Mouse (Mus musculus) intestine, postnatal 0 days (tissue): Measurements from ENCODE around the gene Hibch. TPM values are rescaled to one million over a fixed set of nuclear protein-coding genes. Genes with fewer than 3 reads are reported as not detected.

Source experiments
- ATAC-seq: fragments of 200-750 bp; cut with Nextera tagmentation; 2 replicates; pipeline ENCODE4 v1.8.0; 2017; ENCODE audit warnings: mild to moderate bottlenecking, moderate TSS enrichment, moderate library complexity
- H3K27ac ChIP-seq: fragments of 300-500 bp; sonication (generic); 2 replicates; pipeline ENCODE4 v1.5.1; 2014; ENCODE audit warnings: mild to moderate bottlenecking, low read depth, low read length, moderate library complexity
- H3K27me3 ChIP-seq: fragments of 300-500 bp; sonication (generic); replicated peaks from 2 replicates; pipeline ENCODE4 v1.6.1; 2014; ENCODE audit warnings: low read length, mixed read lengths; ENCODE audit not compliant: control insufficient read depth, insufficient read depth
- H3K36me3 ChIP-seq: fragments of 300-500 bp; sonication (generic); 2 replicates; pipeline ENCODE4 v1.6.1; 2014; ENCODE audit warnings: mild to moderate bottlenecking, moderate library complexity; ENCODE audit not compliant: control insufficient read depth, insufficient read depth
- H3K4me1 ChIP-seq: fragments of 300-500 bp; sonication (generic); replicated peaks from 2 replicates; pipeline ENCODE4 v1.6.1; 2014; ENCODE audit warnings: antibody characterized with exemption, low read length, mixed read lengths; ENCODE audit not compliant: control insufficient read depth, insufficient read depth
- H3K4me2 ChIP-seq: fragments of 300-500 bp; sonication (generic); replicated peaks from 2 replicates; pipeline ENCODE4 v1.6.1; 2014; ENCODE audit warnings: low read depth, mild to moderate bottlenecking, moderate library complexity
- H3K4me3 ChIP-seq: fragments of 300-500 bp; sonication (generic); 2 replicates; pipeline ENCODE4 v1.5.1; 2014; ENCODE audit warnings: low read depth, low read length
- H3K9ac ChIP-seq: fragments of 300-500 bp; sonication (generic); 2 replicates; pipeline ENCODE4 v1.6.1; 2014; ENCODE audit warnings: mild to moderate bottlenecking, low read depth, low read length
- H3K9me3 ChIP-seq: fragments of 300-500 bp; sonication (generic); 2 replicates; pipeline ENCODE4 v1.6.1; 2016; ENCODE audit warnings: mixed run types; ENCODE audit not compliant: control insufficient read depth
- CTCF ChIP-seq: sonication (generic); IDR thresholded peaks from 2 replicates; pipeline ENCODE4 v1.5.1; 2016; ENCODE audit warnings: low read depth, mild to moderate bottlenecking, control low read depth, antibody characterized with exemption, moderate library complexity
- WGBS: fragments of 180-500 bp; shearing (Covaris S2); extraction: QIAGEN DNeasy Blood & Tissue Kit; methylation state at CpG from one replicate; pipeline ENCODE4 v1.1.7; 2014; 5-methylcytosine and 5-hydroxymethylcytosine counted together
- polyA plus RNA-seq: library from polyadenylated mRNA; unstranded; fragments of >200 nt; fragmentation: Nextera tagmentation; extraction: Ambion mirVana; gene quantifications from 2 replicates; pipeline ENCODE4 v1.2.1, GENCODE M21; 2015

Gene Hibch
- polyA plus RNA-seq, 1 experiment from 2014 or later = 13.6 TPM

GRCm38 (mm10) chr1:52934494-52934893 is 89.8 kb downstream of the Hibch start:
- WGBS = 74% methylated on average over 5 of the region's 5 CpGs
- no peak for TF ChIP-seq CTCF
- no peak for ATAC-seq

GRCm38 (mm10) chr1:52939021-52939420 is 94.3 kb downstream of the Hibch start:
- no peaks in the 10 kb centered on the region for H3K36me3 ChIP-seq
- TF ChIP-seq CTCF = no peak
- 97% methylated on average over 1 of the region's 1 CpGs for WGBS
- H3K9ac ChIP-seq = no peak overlapping the region
- no peak overlapping the region for H3K4me2 ChIP-seq
- no peak overlapping the region for H3K27ac ChIP-seq
- no peaks in the 10 kb centered on the region for H3K27me3 ChIP-seq
- H3K9me3 ChIP-seq = no peaks in the 10 kb centered on the region
- H3K4me3 ChIP-seq = no peak overlapping the region
- ATAC-seq = no peak
- H3K4me1 ChIP-seq = no peaks in the 10 kb centered on the region

More at GRCm38 (mm10) chr1:52934494-52934893, 89.8 kb downstream of the Hibch start:
- H3K4me3 ChIP-seq = no peak overlapping the region
- H3K9me3 ChIP-seq = no peaks in the 10 kb centered on the region
- no peak overlapping the region for H3K4me2 ChIP-seq
- no peaks in the 10 kb centered on the region for H3K4me1 ChIP-seq
- H3K36me3 ChIP-seq = no peaks in the 10 kb centered on the region
- no peak overlapping the region for H3K27ac ChIP-seq
- H3K27me3 ChIP-seq = no peaks in the 10 kb centered on the region
- no peak overlapping the region for H3K9ac ChIP-seq

GRCm38 (mm10) chr1:52947895-52948294 is 103.2 kb downstream of the Hibch start:
- H3K4me3 ChIP-seq = no peak overlapping the region
- WGBS = 89% methylated on average over 5 of the region's 5 CpGs

GRCm38 (mm10) chr1:52951146-52951868 is 106.6 kb downstream of the Hibch start:
- Histone ChIP-seq H3K4me2 (peak overlapping the region; percentile 99), H3K4me1 (peaks cover 12% of the 10 kb centered on the region; the same call in 1 of the 2 replicates), H3K9me3 (no peaks in the 10 kb centered on the region), H3K4me3 (peak overlapping the region; percentile 68), H3K27me3 (no peaks in the 10 kb centered on the region), H3K9ac (no peak overlapping the region), H3K27ac (0 out of 2 replicates have a peak overlapping the region, but pooled peaks have one; percentile 21), H3K36me3 (no peaks in the 10 kb centered on the region)
- TF ChIP-seq CTCF = no peak
- WGBS = 13% methylated on average over 5 of the region's 5 CpGs
- peak; percentile 41; the same call in 1 of the 2 replicates for ATAC-seq

More at GRCm38 (mm10) chr1:52947895-52948294, 103.2 kb downstream of the Hibch start:
- H3K9ac ChIP-seq = no peak overlapping the region
- H3K36me3 ChIP-seq = no peaks in the 10 kb centered on the region
- 0 out of 2 replicates have a peak, but pooled peaks cover 3% of the 10 kb centered on the region for H3K4me1 ChIP-seq
- TF ChIP-seq CTCF = no peak
- no peaks in the 10 kb centered on the region for H3K9me3 ChIP-seq
- no peaks in the 10 kb centered on the region for H3K27me3 ChIP-seq
- H3K27ac ChIP-seq = no peak overlapping the region
- ATAC-seq = no peak
- H3K4me2 ChIP-seq = no peak overlapping the region

GRCm38 (mm10) chr1:52952143-52952542 is 107.4 kb downstream of the Hibch start:
- Histone ChIP-seq H3K4me3 (peak overlapping the region; percentile 68), H3K36me3 (no peaks in the 10 kb centered on the region), H3K4me2 (peak overlapping the region; percentile 99), H3K4me1 (peaks cover 12% of the 10 kb centered on the region; the same call in 1 of the 2 replicates), H3K27me3 (no peaks in the 10 kb centered on the region), H3K9me3 (no peaks in the 10 kb centered on the region), H3K9ac (peak overlapping the region; percentile 80), H3K27ac (peak overlapping the region; percentile 83; the same call in 1 of the 2 replicates)
- 0 out of 2 replicates have a peak, but pooled peaks have one; percentile 3 for TF ChIP-seq CTCF
- under 1% methylated on average over 5 of the region's 5 CpGs for WGBS
- no peak for ATAC-seq

- peak; percentile 94 for ATAC-seq
- no peak for TF ChIP-seq CTCF
- H3K4me1 ChIP-seq = peaks cover 12% of the 10 kb centered on the region; the same call in 1 of the 2 replicates
- no peaks in the 10 kb centered on the region for H3K36me3 ChIP-seq
- peak overlapping the region; percentile 80 for H3K9ac ChIP-seq
- no peaks in the 10 kb centered on the region for H3K27me3 ChIP-seq
- H3K4me2 ChIP-seq = peak overlapping the region; percentile 99
- WGBS = under 1% methylated on average over 47 of the region's 47 CpGs
- no peaks in the 10 kb centered on the region for H3K9me3 ChIP-seq
- peak overlapping the region; percentile 83 for H3K27ac ChIP-seq
- H3K4me3 ChIP-seq = peak overlapping the region; percentile 68
Measured at GRCm38 (mm10) chr1:52952551-52953397, 108.0 kb downstream of the Hibch start.
